Mouse (Mus musculus): ENCODE results near the gene Vmn1r91. TPM values are rescaled to one million over a fixed set of nuclear protein-coding genes. Genes with fewer than 3 reads are reported as not detected.
"Not testable (repeated sequence)": the region's sequence is repeated elsewhere in the genome, so short reads cannot be mapped to it uniquely, and the experiment has no call there.

Gene Vmn1r91
- not detected in 2 replicates for polyA plus RNA-seq (2016; fragmentation: Nextera tagmentation; extraction: Ambion mirVana)

DNA sequence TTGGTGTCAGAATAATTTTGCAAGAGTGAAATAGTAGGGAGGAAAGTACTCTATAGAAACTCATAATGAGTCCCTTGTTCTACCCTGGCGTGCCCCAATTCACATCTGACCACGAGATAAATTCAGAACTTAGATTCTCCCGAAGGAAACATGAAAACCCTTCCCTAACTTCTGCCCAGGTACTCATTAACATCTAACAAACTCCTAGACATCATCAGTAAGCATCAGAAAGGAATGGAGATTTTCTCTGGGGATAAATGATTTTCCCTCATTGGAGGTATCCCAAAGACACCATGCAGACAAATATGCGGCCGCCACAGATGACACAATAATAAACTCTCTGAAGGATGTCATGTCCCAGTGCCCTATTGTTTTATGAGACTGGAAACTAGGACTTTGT lies at the start of gene Vmn1r91:
Gene Vmn1r91, plus strand, starts transcription at position 301 of the 400 bp plus-strand sequence.
- not testable (repeated sequence) for H3K4me1 ChIP-seq (replicated peaks); H3K9me3 ChIP-seq; DNase-seq (ENCODE audit: low spot score); H3K27me3 ChIP-seq (ENCODE audit: insufficient read depth, poor library complexity, severe bottlenecking); H3K4me3 ChIP-seq; H3K36me3 ChIP-seq; H3K27ac ChIP-seq
- WGBS: 86% methylated on average over 5 of the region's 5 CpGs

DNA sequence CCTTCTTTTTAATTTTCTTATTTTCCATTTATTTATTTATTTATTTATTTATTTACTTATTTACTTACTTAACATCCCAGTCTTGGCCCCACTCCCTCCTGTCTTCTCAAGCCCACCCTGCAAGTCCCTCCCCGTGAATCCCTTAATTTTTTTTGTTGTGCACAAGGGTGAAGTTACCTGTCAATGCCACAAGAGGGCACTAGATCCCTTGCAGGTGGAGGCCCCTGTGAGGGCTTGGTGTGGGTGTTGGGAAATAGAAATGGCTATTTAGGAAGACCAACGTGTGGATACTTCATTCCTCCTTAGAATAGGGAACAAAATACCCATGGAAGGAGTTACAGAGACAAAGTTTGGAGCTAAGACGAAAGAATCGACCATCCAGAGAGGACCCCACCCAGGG lies 35.4 kb upstream of the Vmn1r91 start:
- 70% methylated on average over 4 of the region's 4 CpGs for WGBS
- DNase-seq (ENCODE audit: low spot score); H3K36me3 ChIP-seq; H3K4me1 ChIP-seq (replicated peaks); H3K4me3 ChIP-seq; H3K27me3 ChIP-seq (ENCODE audit: insufficient read depth, poor library complexity, severe bottlenecking); H3K27ac ChIP-seq: not testable (repeated sequence)
- H3K9me3 ChIP-seq: peaks cover 27% of the 10 kb centered on the region

DNA sequence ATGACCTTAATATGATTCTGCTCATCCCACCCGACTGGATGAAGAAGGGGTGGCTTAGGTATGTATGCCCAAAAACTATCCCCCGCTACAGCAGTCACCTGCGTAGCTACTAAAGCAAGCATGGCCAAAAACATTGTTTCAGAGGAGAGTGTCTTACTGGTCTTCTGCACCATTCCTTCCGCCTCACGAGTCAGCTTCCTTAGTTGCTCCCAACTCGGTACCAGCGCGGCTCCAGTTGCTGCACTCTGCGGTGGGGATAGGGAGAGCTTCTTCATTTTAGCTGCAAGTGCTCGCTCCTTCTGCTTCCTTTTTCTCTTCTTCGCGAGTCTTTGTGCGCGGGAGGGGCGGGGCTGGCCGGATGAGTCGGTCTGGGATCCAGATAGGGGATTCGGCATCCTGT lies 21.4 kb upstream of the Vmn1r91 start:
- not testable (repeated sequence) for H3K27me3 ChIP-seq (ENCODE audit: insufficient read depth, poor library complexity, severe bottlenecking); H3K27ac ChIP-seq; DNase-seq (ENCODE audit: low spot score); H3K4me1 ChIP-seq (replicated peaks); H3K4me3 ChIP-seq; H3K9me3 ChIP-seq; H3K36me3 ChIP-seq
- WGBS: 67% methylated on average over 18 of the region's 18 CpGs

DNA sequence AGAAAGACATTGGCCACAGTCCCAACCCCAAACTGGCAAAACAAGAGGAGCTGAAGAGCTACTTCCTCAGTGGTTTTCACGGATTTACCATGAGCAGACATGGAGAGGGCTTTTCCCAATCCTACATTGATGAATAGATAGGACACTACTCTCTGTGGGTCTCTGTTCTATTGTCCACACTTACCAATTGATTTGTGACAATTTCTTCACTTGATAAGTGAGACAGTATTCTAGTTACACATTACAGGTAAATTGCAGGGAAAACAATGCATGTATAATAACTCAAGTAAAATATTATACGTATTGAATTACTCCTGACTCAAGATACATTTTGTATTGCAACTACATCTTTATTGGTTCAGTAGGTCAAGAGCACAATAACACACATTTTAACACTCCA lies 23.0 kb downstream of the Vmn1r91 start, which contains the start of gene Gm16442:
Gene Gm16442, minus strand, starts transcription at position 101 of the 400 bp plus-strand sequence.
- not testable (repeated sequence) for H3K27ac ChIP-seq; H3K27me3 ChIP-seq (ENCODE audit: insufficient read depth, poor library complexity, severe bottlenecking); H3K9me3 ChIP-seq; H3K4me1 ChIP-seq (replicated peaks); H3K36me3 ChIP-seq; DNase-seq (ENCODE audit: low spot score); H3K4me3 ChIP-seq
- no CpG with 5 or more reads among the region's 2 CpGs for WGBS

DNA sequence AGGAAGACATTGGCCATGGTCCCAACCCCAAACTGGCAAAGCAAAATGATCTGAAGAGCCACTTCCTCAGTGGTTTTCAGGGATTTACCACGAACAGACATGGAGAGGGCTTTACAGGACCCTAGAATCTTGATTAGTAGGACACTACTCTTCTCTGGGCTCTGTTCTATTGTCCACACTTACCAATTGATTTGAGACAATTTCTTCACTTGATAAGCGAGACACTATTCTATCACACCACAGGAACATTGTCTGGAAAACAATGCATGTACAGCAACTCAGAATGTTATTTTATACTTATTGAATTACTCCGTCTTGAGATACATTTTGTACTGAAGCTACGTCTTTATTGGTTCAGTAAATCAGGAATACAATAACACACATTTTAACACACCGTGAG lies 39.5 kb downstream of the Vmn1r91 start, which contains the start of gene Vmn1r93:
Gene Vmn1r93, minus strand, starts transcription at position 101 of the 400 bp plus-strand sequence.
- H3K36me3 ChIP-seq; H3K9me3 ChIP-seq; H3K4me3 ChIP-seq; H3K27me3 ChIP-seq (ENCODE audit: insufficient read depth, poor library complexity, severe bottlenecking); H3K27ac ChIP-seq; DNase-seq (ENCODE audit: low spot score); H3K4me1 ChIP-seq (replicated peaks): not testable (repeated sequence)
- WGBS: no CpG with 5 or more reads among the region's 5 CpGs

Other genes with a start within 250 kb of the Vmn1r91 start
- 0.20 TPM in 1 of 2 replicates, not detected in the other for gene Gm19345, start 247.7 kb upstream of the Vmn1r91 start, polyA plus RNA-seq (2016; fragmentation: Nextera tagmentation; extraction: Ambion mirVana)
- not detected in 2 replicates for gene Ceacam16, start 238.4 kb upstream of the Vmn1r91 start, polyA plus RNA-seq (2016; fragmentation: Nextera tagmentation; extraction: Ambion mirVana)
- not detected in 2 replicates for gene Ceacam19, start 211.7 kb upstream of the Vmn1r91 start, polyA plus RNA-seq (2016; fragmentation: Nextera tagmentation; extraction: Ambion mirVana)
- 4.4 and 5.4 TPM in 2 replicates for gene Pvr, start 178.5 kb upstream of the Vmn1r91 start, polyA plus RNA-seq (2016; fragmentation: Nextera tagmentation; extraction: Ambion mirVana)
- 0.21 and 0.41 TPM in 2 replicates for gene Igsf23, start 148.9 kb upstream of the Vmn1r91 start, polyA plus RNA-seq (2016; fragmentation: Nextera tagmentation; extraction: Ambion mirVana)
- gene Ceacam20, start 134.3 kb upstream of the Vmn1r91 start, polyA plus RNA-seq (2016; fragmentation: Nextera tagmentation; extraction: Ambion mirVana): not detected in 2 replicates
- not detected in 2 replicates for gene Nlrp9b, start 108.2 kb upstream of the Vmn1r91 start, polyA plus RNA-seq (2016; fragmentation: Nextera tagmentation; extraction: Ambion mirVana)
- not detected in 2 replicates for gene Gm16442, start 22.9 kb downstream of the Vmn1r91 start, polyA plus RNA-seq (2016; fragmentation: Nextera tagmentation; extraction: Ambion mirVana)
- not detected in 2 replicates for gene Vmn1r93, start 39.4 kb downstream of the Vmn1r91 start, polyA plus RNA-seq (2016; fragmentation: Nextera tagmentation; extraction: Ambion mirVana)
- not detected in 2 replicates for gene Vmn1r94, start 68.7 kb downstream of the Vmn1r91 start, polyA plus RNA-seq (2016; fragmentation: Nextera tagmentation; extraction: Ambion mirVana)
- gene Vmn1r95, start 94.0 kb downstream of the Vmn1r91 start, polyA plus RNA-seq (2016; fragmentation: Nextera tagmentation; extraction: Ambion mirVana): not detected in 2 replicates
- gene Gm6164, start 105.9 kb downstream of the Vmn1r91 start, polyA plus RNA-seq (2016; fragmentation: Nextera tagmentation; extraction: Ambion mirVana): not detected in 2 replicates
- gene Gm4498, start 134.1 kb downstream of the Vmn1r91 start, polyA plus RNA-seq (2016; fragmentation: Nextera tagmentation; extraction: Ambion mirVana): not detected in 2 replicates
- not detected in 2 replicates for gene Gm5890, start 163.2 kb downstream of the Vmn1r91 start, polyA plus RNA-seq (2016; fragmentation: Nextera tagmentation; extraction: Ambion mirVana)
- not detected in 2 replicates for gene Gm4133, start 234.4 kb downstream of the Vmn1r91 start, polyA plus RNA-seq (2016; fragmentation: Nextera tagmentation; extraction: Ambion mirVana)